Mouse (Mus musculus) erythroblast, embryonic 14.5 days (primary cell): ENCODE measurements around the gene Tmem163. TPM values are rescaled to one million over a fixed set of nuclear protein-coding genes. Genes with fewer than 3 reads are reported as not detected.

Source experiments
- H3K27me3 ChIP-seq: 2 replicates; pipeline ENCODE4 v1.6.1; 2012; ENCODE audit warnings: inconsistent platforms; ENCODE audit not compliant: control insufficient read depth
- H3K36me3 ChIP-seq: 2 replicates; pipeline ENCODE4 v1.6.1; 2012; ENCODE audit warnings: mild to moderate bottlenecking, inconsistent platforms; ENCODE audit not compliant: control insufficient read depth
- H3K4me1 ChIP-seq: 2 replicates; pipeline ENCODE4 v1.6.1; 2012; ENCODE audit warnings: inconsistent platforms; ENCODE audit not compliant: control insufficient read depth
- H3K4me3 ChIP-seq: replicated peaks from 2 replicates; pipeline ENCODE3; 2012; ENCODE audit warnings: moderate library complexity, mild to moderate bottlenecking, inconsistent platforms
- H3K9me3 ChIP-seq: 2 replicates; pipeline ENCODE4 v1.6.1; 2012; ENCODE audit warnings: low read length, inconsistent platforms, mixed read lengths; ENCODE audit not compliant: control insufficient read depth
- GATA1 ChIP-seq: IDR thresholded peaks from 2 replicates; pipeline ENCODE4 v1.6.1; 2012; ENCODE audit warnings: low read length, inconsistent platforms, mixed read lengths
- TAL1 ChIP-seq: IDR thresholded peaks from 3 replicates; pipeline ENCODE4 v1.6.1; 2012; ENCODE audit warnings: low read length, inconsistent platforms, mixed read lengths
- polyA plus RNA-seq: library from polyadenylated mRNA; stranded (reverse); fragments of >175 nt; gene quantifications from 2 replicates; pipeline ENCODE4 v1.2.3, GENCODE M21; 2012

Gene Tmem163
- polyA plus RNA-seq, 1 experiment = not detected

GRCm38 (mm10) chr1:127500219-127500618 is 179.1 kb downstream of the Tmem163 start:
- no peaks in the 10 kb centered on the region for H3K27me3 ChIP-seq
- no peaks in the 10 kb centered on the region for H3K36me3 ChIP-seq
- TF ChIP-seq GATA1 = no peak
- H3K4me1 ChIP-seq = no peaks in the 10 kb centered on the region
- no peaks in the 10 kb centered on the region for H3K9me3 ChIP-seq
- H3K4me3 ChIP-seq = no peak overlapping the region

GRCm38 (mm10) chr1:127498746-127499145 is 180.6 kb downstream of the Tmem163 start:
- no peak overlapping the region for H3K4me3 ChIP-seq
- no peaks in the 10 kb centered on the region for H3K9me3 ChIP-seq

GRCm38 (mm10) chr1:127496737-127497543 is 182.4 kb downstream of the Tmem163 start:
- H3K36me3 ChIP-seq = no peaks in the 10 kb centered on the region
- H3K9me3 ChIP-seq = no peaks in the 10 kb centered on the region
- TF ChIP-seq GATA1 (no peak), TAL1 (no peak)

More at GRCm38 (mm10) chr1:127498746-127499145, 180.6 kb downstream of the Tmem163 start:
- TF ChIP-seq GATA1 (no peak), TAL1 (no peak)
- no peaks in the 10 kb centered on the region for H3K36me3 ChIP-seq
- no peaks in the 10 kb centered on the region for H3K27me3 ChIP-seq
- H3K4me1 ChIP-seq = no peaks in the 10 kb centered on the region

GRCm38 (mm10) chr1:127487161-127487560 is 192.2 kb downstream of the Tmem163 start:
- Histone ChIP-seq H3K4me1 (no peaks in the 10 kb centered on the region), H3K9me3 (no peaks in the 10 kb centered on the region), H3K36me3 (no peaks in the 10 kb centered on the region), H3K27me3 (no peaks in the 10 kb centered on the region), H3K4me3 (no peak overlapping the region)
- TF ChIP-seq TAL1 (no peak), GATA1 (no peak)

More at GRCm38 (mm10) chr1:127496737-127497543, 182.4 kb downstream of the Tmem163 start:
- Histone ChIP-seq H3K27me3 (no peaks in the 10 kb centered on the region), H3K4me3 (no peak overlapping the region), H3K4me1 (no peaks in the 10 kb centered on the region)

- Histone ChIP-seq H3K4me1 (no peaks in the 10 kb centered on the region), H3K4me3 (no peak overlapping the region), H3K36me3 (no peaks in the 10 kb centered on the region), H3K9me3 (no peaks in the 10 kb centered on the region), H3K27me3 (no peaks in the 10 kb centered on the region)
- TF ChIP-seq TAL1 = no peak
- TF ChIP-seq GATA1 = no peak
Measured at GRCm38 (mm10) chr1:127484826-127485225, 194.5 kb downstream of the Tmem163 start.

GRCm38 (mm10) chr1:127484188-127484587 is 195.2 kb downstream of the Tmem163 start:
- no peaks in the 10 kb centered on the region for H3K36me3 ChIP-seq
- no peak for TF ChIP-seq GATA1
- TF ChIP-seq TAL1 = no peak
- no peaks in the 10 kb centered on the region for H3K4me1 ChIP-seq
- no peaks in the 10 kb centered on the region for H3K27me3 ChIP-seq
- no peak overlapping the region for H3K4me3 ChIP-seq
- H3K9me3 ChIP-seq = no peaks in the 10 kb centered on the region

- TF ChIP-seq GATA1 (no peak), TAL1 (no peak)
- Histone ChIP-seq H3K36me3 (no peaks in the 10 kb centered on the region), H3K9me3 (no peaks in the 10 kb centered on the region), H3K27me3 (no peaks in the 10 kb centered on the region), H3K4me1 (no peaks in the 10 kb centered on the region), H3K4me3 (no peak overlapping the region)
Measured at GRCm38 (mm10) chr1:127482911-127483310, 196.4 kb downstream of the Tmem163 start.

GRCm38 (mm10) chr1:127475756-127476155 is 203.6 kb downstream of the Tmem163 start:
- no peaks in the 10 kb centered on the region for H3K4me1 ChIP-seq
- no peaks in the 10 kb centered on the region for H3K9me3 ChIP-seq
- H3K36me3 ChIP-seq = no peaks in the 10 kb centered on the region
- H3K4me3 ChIP-seq = no peak overlapping the region
- TF ChIP-seq TAL1 = no peak
- no peak for TF ChIP-seq GATA1
- H3K27me3 ChIP-seq = no peaks in the 10 kb centered on the region

- Histone ChIP-seq H3K4me3 (no peak overlapping the region), H3K27me3 (no peaks in the 10 kb centered on the region), H3K36me3 (no peaks in the 10 kb centered on the region), H3K4me1 (no peaks in the 10 kb centered on the region), H3K9me3 (no peaks in the 10 kb centered on the region)
- TF ChIP-seq TAL1 (no peak), GATA1 (no peak)
Measured at GRCm38 (mm10) chr1:127470175-127470574, 209.2 kb downstream of the Tmem163 start.
